Mouse (Mus musculus) brain, embryonic 14.5 days (tissue): Measurements from ENCODE around the gene Gorab.

Source experiments
- CTCF ChIP-seq: fragments of 200-500 bp; IDR thresholded peaks from 2 replicates; pipeline ENCODE4 v1.5.1; 2012; ENCODE audit warnings: inconsistent platforms, mild to moderate bottlenecking, moderate library complexity, borderline replicate concordance; ENCODE audit not compliant: insufficient read depth, insufficient read length; ENCODE audit errors: extremely low read depth
- POLR2A ChIP-seq: fragments of 200-500 bp; IDR thresholded peaks from 2 replicates; pipeline ENCODE4 v1.6.1; 2012; ENCODE audit warnings: mild to moderate bottlenecking, inconsistent platforms, borderline replicate concordance; ENCODE audit not compliant: poor library complexity, insufficient read depth, insufficient read length, severe bottlenecking; ENCODE audit errors: extremely low read depth

DNA sequence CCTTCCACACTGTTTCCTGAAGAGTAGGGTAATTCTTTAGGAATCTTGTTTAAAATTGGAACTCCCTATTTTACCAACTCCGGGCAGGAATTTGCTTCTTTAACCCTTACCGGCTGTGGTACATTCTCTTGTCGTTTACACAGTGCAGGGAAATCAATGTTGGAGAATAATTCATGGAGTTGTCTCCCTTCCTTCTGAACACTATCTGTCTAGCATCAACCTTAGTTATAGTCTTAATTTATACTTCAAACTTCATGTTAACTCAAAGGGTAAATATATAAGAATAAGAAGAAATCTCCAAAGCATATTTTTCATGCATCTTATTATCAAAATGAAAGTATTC is 64.3 kb downstream of the Gorab start:
- TF ChIP-seq POLR2A (no peak), CTCF (no peak)
